Mouse (Mus musculus) natural killer cell, adult 2 months (primary cell): Measurements from ENCODE around the gene Fam221b.

Experiments used
- DNase-seq, 2 experiments: peaks; one replicate each; pipeline ENCODE4 v3.0.0; 2022; ENCODE audit warnings: low spot score in 2 of 2

Gene Fam221b

DNA sequence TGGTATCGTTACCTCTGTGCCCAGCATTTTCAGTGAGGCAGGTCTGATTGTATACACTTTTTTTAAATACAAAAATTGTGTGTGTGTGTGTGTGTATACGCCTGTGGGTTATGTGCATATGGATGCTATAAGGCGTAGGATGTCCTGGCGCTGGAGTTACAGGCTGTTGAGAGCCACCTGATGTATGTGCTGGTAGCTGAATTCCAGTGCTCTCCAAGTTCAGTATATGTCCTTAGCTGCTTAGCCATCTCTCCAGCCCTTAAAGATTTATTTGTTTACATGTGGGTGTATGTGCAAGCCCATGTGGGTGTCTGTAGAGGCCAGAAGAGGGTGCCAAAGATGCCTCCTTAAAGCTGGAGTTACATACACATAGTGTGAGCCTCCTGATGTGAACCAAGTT lies 11.8 kb downstream of the Fam221b start:
- no peak for DNase-seq

DNA sequence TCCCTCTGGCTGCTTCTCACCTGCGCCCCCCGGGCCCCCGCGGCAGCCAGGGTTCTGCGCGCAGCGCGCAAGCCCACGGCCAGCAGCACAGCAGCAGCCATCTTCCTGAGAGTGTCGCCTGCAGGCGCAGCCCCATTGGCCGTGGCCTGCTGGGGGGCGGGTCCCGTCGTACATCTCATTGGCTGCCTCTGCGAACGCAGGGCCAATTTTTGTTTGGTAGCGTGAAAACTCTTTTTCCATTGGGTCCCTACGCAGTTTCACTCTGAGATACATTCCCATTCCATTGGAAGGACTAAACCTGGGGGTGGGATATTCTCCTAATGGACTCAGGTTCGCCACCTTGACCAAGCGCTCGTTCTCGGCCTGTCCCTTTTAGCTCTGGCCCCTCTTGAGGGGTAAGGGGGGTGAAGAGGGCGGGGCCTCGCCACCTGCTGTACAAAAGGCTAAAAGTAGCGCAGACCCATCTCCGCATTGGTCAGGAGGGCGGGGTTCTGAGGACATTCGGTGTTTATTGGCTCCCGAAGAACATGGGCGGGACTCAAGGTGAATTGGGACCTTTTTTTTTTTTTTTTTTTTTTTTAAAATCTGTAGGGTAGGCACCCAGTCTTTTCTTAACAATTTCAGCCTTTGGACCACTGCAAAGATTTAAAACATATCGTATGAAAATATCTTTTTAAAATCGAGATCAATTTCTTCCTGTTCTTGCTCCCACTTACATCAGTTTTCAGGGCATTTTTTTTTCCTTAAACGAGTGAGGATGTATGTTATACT lies 12.4 kb downstream of the Fam221b start, which contains the start of gene Hint2:
Gene Hint2, minus strand, starts transcription at position 128 of the 771 bp plus-strand sequence.
- peak; percentile 93 to 94 for DNase-seq

DNA sequence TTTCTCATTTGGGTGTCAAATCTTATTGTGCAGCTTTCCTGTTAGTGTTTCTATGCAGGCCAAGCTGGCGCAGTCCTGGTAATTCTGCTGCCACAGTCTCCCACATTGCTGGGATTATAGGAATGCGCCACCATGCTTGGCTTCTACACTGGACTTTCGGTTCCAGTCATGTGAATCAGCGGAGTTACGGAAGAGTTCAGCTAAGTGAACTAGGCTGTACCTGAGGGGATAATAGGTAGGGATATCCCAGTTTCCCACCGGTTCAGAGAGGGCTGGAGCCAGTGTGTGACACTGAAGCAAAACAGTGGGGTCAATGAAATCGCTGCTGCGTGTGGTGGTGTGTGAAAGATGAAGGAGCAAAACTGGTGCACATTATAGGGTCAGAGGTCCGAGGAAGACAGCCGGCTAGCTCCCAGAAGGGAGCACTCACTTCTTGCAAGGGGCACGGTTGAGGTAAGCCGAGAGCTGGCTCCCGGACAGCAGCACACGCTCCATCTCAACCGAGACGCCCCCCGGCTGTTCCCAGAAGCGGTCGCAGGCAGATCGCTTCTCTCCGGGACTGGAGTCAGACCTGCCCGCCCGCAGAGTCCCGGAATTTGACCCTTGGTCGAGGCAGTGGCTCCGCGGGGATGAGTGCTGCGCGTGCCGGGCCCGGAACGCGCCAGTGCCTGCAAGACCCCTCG lies 13.1 kb downstream of the Fam221b start:
- DNase-seq = no peak

DNA sequence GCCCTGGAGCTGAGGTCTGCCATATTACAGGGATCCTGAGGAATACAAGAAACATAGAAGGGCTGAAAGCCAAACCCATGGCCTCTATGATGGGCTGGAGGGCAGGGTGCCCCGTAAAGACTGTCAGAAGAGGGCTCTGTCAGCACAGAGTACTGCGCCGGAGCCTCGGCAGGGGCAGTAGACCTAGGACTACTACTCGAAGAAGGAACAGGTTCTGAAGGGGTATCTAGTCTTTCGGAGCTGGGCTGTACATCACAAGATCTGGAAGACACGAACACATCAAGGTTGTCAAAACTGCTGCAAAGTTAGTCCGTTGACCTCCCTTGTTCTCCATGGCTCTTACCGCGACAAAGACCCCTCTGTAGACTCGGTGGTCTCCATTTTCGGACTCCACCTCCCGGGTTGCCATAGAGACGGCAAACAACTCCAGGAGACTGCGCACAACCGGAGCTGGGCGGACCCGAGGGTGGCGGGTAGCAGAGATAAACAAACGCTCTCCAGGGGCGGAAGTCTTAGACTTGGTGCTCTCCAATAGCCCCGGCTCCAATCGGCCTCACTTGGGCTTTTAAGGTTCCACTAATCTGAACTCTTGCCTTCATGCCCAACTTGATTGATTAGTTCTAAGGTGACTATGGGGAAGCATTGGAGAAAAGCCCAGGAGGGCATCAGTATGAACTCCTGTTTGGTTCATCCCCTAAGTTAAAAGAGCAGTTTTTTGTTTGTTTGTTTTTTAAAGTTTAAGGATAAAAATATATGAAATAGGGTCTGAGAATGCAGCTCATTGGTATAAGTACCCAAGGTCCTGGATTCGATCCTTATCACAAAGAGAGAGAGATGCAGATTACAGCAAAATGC lies 15.6 kb downstream of the Fam221b start, which contains the start of gene Spag8:
Gene Spag8, minus strand, starts transcription at position 434 of the 855 bp plus-strand sequence.
- peak; percentile 27 to 30 for DNase-seq

DNA sequence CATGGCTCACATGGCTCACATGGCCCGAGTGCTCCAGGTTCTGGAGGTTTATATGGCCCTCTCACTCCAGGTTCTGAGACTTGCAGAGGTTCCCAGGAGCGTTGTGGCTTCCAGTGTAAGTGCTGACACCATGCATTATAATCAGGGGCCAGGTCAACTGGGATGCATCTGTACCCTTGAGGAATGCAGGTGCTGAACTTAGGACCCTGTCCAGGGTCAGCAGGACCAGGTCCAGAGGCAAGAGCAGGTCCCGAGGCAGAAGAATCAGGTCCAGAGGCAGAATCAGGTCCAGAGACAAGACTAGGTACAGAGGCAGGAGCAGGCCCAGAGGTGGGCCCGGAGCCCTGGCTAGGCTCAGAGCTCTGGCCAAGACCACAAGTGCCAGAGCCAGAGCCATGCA lies 16.2 kb downstream of the Fam221b start:
- DNase-seq = no peak

DNA sequence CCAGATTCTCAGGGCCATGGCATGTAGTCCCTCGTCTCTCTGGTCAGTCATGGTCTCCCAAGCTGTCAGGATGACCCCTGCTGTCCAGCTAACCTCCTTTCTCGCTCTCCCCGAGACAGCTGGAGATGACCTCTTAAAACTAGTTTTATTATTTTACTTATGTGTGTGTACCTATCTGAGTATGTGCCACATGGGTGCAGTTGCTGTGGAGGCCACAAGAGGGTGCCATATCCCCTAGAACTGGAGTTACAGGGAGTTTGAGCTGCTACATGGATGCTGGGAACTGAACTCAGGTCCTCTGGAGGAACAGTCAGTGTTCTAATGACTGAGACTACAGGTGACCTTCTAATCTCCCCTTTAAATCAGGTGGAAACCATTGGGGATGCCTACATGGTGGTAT lies 19.2 kb downstream of the Fam221b start:
- DNase-seq = no peak

DNA sequence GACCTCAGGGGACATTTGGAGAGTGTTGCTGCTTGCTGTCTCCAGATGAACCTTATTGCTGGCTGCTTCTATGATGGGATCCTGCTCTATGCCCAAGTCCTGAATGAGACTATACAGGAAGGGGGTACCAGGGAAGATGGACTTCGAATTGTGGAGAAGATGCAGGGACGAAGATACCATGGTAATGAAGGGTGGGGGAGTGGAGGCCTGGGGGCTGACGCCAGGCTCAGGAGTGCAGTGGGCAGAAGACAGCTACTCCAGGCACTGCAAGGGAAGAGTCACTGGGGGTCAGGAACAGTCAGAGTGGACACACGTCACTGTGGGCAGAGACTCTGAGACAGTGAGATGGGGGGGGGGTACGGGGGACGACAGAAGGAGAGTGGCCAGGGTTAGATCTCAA lies 28.5 kb downstream of the Fam221b start:
- no peak for DNase-seq

DNA sequence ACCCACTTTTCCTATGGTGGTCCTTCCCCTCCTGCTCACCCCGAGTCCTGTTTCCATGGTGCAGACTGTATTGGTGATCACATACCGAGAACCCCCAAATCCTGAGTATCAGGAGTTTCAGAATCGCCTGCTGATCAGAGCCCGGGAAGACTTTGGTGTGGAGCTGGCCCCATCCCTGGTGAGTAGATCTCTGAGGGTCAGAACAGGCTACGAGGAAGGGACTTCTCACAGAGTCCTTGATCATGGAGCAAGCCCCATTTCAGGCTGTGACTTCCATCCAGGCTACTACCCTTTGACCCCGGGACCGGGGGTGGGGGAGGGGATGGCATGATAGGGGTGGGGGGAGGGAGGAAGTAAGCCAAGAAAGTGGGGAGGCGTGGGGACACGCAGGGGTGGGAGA lies 28.9 kb downstream of the Fam221b start:
- no peak for DNase-seq

DNA sequence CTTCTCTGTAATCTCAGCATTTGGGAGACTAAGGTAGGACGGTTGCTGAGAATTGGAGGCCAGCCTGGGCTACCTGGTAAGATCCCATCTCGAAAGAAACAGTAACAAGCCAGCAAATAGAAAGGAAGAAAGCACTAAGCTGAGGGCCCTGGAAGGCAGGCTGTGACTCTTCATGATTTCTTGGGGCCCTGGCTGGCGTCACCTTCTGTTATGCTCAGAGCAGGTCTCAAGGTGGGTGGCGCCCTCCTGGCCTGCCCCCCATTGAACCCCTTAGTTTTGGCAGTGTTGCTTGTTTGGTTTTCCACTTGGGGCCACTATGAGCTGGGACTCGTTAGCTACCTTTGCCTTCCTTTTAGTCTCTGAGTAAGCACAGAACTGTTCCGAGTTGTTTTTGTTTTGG lies 32.2 kb downstream of the Fam221b start:
- no peak for DNase-seq

DNA sequence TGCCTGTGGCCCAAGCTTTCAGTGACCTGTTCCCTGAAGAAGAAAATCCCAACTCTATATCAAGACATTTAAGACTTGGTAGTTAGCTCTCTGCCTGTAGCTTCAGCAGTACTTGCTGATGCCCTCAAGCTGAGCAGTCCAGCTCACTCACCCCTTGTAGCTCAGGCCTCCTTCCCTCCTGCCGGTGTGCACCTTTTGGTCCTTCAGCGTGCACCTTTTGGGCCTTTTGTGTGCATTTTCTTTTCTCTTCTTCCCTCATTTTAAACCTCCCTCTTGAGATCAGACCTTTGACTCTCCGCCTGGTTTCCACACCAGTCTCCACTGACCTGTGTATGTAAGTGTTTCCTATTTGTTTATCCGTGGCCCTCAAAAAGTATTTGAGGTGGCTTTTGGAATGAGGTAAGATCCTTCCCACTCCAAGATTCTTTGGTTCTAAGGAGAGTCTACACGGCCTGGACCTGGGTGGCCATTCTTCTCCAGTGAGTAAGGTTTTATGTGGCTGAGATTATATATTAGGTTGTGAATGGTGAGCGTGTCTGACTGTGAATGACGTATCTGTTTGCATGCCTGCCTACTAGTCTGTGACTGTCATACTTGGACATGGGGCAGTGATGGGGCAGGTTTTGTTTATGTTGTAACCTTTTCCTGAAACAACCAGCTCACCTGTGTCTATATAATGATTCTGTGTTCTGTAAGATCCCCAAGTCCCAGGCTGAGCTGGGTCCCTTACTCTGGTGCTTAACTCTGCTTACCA lies 34.1 kb downstream of the Fam221b start:
- no peak for DNase-seq

DNA sequence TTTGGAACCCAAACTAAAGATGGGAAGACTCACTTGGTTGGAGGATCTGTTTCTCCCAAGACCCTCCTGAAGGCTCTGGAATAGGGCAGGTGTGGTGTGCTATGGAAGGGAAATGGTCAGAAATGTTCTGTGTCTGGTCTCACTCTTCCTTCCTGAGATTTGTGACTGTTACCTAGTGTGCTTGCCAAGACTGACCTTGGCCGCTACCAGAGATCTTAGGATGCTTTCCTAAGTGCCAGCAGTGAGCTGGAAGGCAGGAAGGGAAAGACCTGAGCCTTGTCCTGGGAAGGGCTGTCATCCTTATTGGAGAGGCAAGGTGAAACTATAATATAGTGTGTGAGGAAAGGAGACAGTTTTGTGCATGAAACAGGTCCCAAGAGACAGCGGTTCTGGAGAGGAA lies 35.2 kb downstream of the Fam221b start:
- no peak for DNase-seq

DNA sequence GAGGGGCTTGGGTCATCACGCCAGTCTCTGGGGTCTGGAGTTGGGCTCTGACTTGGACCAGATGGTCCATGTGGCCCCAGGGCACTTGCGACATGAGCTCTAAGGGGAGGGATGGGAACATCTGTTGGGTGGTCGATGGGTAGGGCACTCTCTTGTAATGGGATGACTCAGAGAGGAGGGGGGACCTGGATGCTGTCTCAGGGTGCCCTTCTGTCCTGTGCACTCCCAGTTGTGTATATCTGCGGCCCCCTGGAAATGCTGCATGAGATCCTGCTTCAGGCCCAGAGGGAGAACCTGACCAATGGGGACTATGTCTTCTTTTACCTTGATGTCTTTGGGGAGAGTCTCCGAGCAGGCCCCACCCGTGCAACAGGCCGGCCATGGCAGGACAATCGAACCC lies 35.6 kb downstream of the Fam221b start:
- no peak for DNase-seq

DNA sequence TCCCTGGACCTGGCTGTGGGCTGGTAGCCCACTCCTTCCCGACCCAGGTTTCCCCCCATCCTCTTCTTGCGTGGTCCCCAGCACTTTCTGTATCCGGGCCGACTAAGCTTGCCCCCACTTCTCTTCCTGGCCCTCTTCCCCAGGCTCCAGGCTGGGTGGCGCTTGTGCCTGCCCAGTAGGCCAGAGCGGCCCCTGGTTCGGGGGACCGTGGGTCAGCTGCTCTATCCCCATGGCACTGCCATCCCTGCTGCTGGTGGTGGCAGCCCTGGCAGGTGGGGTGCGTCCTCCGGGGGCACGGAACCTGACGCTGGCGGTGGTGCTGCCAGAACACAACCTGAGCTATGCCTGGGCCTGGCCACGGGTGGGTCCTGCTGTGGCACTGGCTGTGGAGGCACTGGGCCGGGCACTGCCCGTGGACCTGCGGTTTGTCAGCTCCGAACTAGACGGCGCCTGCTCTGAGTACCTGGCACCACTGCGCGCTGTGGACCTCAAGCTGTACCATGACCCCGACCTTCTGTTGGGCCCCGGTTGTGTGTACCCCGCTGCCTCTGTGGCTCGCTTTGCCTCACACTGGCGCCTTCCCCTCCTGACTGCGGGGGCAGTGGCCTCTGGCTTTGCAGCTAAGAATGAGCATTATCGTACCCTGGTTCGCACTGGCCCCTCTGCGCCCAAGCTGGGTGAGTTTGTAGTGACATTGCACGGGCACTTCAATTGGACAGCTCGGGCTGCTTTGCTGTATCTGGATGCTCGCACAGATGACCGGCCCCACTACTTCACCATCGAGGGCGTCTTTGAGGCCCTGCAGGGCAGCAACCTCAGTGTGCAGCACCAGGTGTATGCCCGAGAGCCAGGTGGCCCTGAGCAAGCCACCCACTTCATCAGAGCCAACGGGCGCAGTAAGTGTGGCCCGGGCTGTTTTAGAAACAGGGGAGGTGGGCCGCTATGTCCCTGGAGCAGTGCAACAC lies 36.7 kb downstream of the Fam221b start:
- DNase-seq = no peak

DNA sequence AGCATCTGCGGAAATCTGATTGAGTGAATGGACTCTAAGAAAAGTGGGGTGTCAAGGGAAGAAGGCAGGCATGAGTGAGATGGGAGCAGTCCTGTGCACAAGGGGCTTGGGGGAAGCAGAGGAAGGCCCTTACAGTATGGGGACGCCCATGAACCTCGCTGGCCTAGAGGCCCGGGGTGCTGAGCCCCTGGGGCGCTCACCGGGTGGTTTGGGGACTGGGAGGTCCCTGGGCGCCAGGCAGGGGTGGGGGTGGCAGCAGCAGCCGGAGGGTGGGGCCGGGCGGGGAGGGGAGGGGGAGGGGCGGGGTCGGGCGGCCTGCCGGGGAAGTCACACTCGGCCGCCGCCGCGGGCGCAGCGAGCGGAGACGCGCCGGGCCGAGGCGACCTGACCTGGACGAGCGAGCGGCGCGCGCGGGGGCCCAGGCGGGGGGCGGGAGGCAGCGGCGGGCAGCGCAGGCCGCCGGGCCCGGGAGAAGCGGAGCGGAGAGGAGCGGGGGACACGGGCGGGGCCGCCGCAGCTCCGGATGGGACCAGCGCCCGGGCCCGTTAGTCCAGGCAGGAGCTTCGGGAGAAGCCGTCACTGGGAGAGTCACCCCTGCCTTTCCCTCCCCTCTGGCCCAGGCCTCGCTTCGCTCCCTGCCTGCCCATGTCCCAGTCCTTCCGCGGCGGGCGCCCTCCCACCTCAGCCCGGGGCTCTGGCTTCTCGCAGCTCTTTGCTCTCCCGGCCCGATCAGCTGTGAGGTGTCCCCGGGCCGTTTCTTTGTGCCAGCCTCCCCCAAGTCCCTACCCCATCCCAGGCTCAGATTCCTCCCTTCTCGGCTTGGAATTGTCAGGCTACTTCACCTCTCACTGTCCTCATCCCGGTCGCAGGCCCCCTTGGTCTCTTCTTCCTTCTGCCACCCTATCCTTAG lies 37.6 kb downstream of the Fam221b start, which contains the start of gene Npr2:
Gene Npr2, plus strand, starts transcription at position 890 of the 910 bp plus-strand sequence.
- no peak for DNase-seq

DNA sequence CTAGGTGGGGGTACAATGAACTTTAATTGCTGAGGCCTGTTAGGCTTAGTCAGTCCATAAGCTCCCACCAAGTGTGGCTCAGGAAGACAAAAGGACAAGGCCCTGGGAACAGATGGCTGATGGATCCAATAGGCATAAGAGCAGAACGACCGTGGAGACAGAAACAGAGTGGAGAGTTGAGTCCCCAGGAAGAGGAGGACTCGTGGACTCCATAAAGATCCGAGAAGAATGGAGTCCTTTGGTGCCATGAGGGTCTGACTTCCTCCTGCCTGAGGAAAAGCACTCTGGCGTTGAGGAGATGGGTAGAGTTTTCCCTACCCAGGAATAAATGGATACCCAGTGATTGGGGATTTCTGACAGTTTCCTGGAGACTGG lies 38.3 kb downstream of the Fam221b start:
- no peak for DNase-seq

DNA sequence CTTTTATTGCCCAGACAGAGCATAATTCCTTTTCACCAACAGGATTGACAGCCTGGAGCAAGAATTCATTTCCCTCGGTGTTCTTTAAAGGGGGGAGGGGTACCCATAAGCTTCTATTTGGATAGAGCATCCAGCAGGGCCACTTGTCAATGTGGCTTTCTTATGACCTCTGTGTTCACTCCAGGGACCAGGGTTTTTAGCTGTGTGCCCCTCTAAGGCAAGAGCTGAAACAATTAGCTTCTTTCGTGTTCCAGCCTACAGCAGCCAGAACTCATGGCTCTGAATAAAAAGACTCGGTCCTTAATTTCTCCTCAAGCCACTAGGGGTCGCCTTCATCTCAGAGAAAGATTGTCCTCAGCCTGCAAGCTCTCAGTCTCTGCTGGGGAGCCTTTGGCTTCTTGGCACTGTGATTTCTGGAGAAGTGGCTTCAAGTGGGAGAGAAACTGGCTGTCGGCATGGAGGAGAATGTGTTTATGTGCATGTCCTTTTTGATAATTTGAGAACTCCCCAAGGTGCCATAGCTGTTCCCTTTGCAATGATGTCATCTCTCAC lies 38.8 kb downstream of the Fam221b start:
- DNase-seq = peak; percentile 57 to 75

DNA sequence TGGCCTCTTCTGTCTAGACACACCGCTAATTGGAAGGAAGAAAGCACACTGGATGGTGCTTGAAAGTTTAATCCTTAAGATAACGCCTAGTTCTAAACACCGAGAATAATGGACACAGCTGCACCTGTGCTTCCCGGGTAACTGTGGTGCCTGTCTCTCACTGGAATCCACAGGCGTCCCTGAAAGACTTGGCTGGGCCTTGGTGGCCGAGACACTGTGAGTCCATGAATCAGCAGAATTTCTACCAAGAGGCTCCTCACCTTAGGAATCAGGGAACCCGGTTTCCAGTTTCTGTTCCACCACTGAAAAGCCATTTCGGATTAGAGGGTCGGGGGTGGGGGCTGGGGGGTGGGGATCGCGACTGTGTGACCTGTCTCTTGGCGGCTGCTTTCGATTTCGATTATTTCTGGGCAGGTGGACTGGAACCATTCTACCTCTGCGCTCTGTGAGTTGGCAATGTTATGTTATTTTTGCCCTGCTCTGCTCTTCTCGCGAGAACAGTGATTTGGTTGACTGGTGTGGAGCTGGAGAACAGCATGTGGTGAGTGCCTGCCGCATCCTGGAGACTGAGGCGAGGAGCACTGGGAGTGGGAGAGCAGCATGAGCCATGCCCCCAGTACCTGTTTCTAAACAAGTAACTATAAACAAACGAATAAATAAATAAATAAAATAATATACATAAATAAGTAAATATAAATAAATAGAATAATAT lies 39.7 kb downstream of the Fam221b start:
- no peak for DNase-seq

DNA sequence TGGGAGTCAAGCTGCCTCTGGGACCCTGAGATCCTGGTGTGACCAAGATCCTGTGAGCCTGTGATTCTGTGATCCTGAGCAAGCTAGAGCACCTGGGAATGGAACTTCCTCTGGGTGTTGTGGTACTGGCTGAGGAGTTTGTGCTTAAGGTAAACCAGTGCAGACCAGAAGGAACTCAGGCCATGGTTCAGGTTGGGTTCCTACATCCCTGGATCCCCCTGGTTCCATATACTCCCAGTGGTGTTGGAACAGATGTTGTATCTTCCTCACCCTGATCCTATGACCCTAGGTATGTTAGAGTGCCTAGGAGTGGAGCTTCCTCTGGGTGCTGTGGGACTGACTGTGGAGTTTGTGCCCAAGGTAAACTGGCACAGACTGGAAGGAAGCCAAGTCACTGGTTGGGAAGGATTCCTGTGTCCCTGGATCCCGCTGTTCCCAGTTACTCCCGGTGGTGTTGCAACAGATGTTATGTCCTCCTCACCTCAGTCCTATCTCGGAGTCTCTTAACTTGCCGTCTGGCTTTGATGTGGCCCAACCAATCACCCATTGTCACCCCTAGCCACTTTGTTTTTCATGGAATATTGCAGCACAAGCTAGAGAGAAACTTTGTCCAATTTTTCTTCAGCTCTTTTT lies 48.7 kb downstream of the Fam221b start:
- no peak for DNase-seq
